Mouse (Mus musculus): Measurements from ENCODE around the gene Lrtm2. TPM values are rescaled to one million over a fixed set of nuclear protein-coding genes. Genes with fewer than 3 reads are reported as not detected.

Lrtm2 gene
- polyA plus RNA-seq, 2 experiments, result 0.09 TPM; not detected in 1

- H3K36me3 ChIP-seq (ENCODE audit: control insufficient read depth, insufficient read depth, low read length), result no peaks in the 10 kb centered on the region
- H3K9ac ChIP-seq (ENCODE audit: low read depth, low read length, severe bottlenecking), result no peak overlapping the region
- no peak for TF ChIP-seq POLR2A (IDR thresholded peaks at IDR 0.05; ENCODE audit: borderline replicate concordance, extremely low read depth, insufficient read depth, insufficient read length)
- no peak overlapping the region for H3K27ac ChIP-seq (replicated peaks; ENCODE audit: low read depth, low read length)
- ATAC-seq (ENCODE audit: low FRiP score, low read depth) (no peak), DNase-seq (ENCODE audit: low spot score) (no peak)
- no peaks in the 10 kb centered on the region for H3K27me3 ChIP-seq (ENCODE audit: control insufficient read depth, insufficient read depth, low read length)
- WGBS, result 40% methylated on average over 10 of the region's 11 CpGs
- H3K9me3 ChIP-seq (ENCODE audit: control insufficient read depth, low read length), result no peaks in the 10 kb centered on the region
- no peak overlapping the region for H3K4me2 ChIP-seq (replicated peaks; ENCODE audit: low read depth, low read length, severe bottlenecking)
- H3K4me3 ChIP-seq (replicated peaks; ENCODE audit: low read length), result no peak overlapping the region
- no peaks in the 10 kb centered on the region for H3K4me1 ChIP-seq (ENCODE audit: control insufficient read depth, insufficient read depth, low read length)
These were observed 7.8 kb upstream of the Lrtm2 start for GRCm38 (mm10) chr6:119338121-119338912.

- Histone ChIP-seq H3K27me3 (ENCODE audit: control insufficient read depth, insufficient read depth, low read length) (peaks cover 3% of the 10 kb centered on the region; the same call in 1 of the 2 replicates), H3K36me3 (ENCODE audit: control insufficient read depth, insufficient read depth, low read length) (no peaks in the 10 kb centered on the region), H3K4me1 (ENCODE audit: control insufficient read depth, insufficient read depth, low read length) (no peaks in the 10 kb centered on the region), H3K9me3 (ENCODE audit: control insufficient read depth, low read length) (no peaks in the 10 kb centered on the region), H3K9ac (ENCODE audit: low read depth, low read length, severe bottlenecking) (no peak overlapping the region), H3K4me2 (replicated peaks; ENCODE audit: low read depth, low read length, severe bottlenecking) (no peak overlapping the region), H3K27ac (replicated peaks; ENCODE audit: low read depth, low read length) (no peak overlapping the region), H3K4me3 (replicated peaks; ENCODE audit: low read length) (no peak overlapping the region)
- DNase-seq (ENCODE audit: low spot score) (no peak), ATAC-seq (ENCODE audit: low FRiP score, low read depth) (no peak)
- WGBS, result 68% methylated on average over 3 of the region's 3 CpGs
- no peak for TF ChIP-seq POLR2A (IDR thresholded peaks at IDR 0.05; ENCODE audit: borderline replicate concordance, extremely low read depth, insufficient read depth, insufficient read length)
These were observed 6.7 kb upstream of the Lrtm2 start for GRCm38 (mm10) chr6:119337287-119337686.

GRCm38 (mm10) chr6:119336124-119336523, 5.6 kb upstream of the Lrtm2 start:
- Histone ChIP-seq H3K27ac (replicated peaks; ENCODE audit: low read depth, low read length) (no peak overlapping the region), H3K4me3 (replicated peaks; ENCODE audit: low read length) (no peak overlapping the region), H3K9ac (ENCODE audit: low read depth, low read length, severe bottlenecking) (no peak overlapping the region), H3K36me3 (ENCODE audit: control insufficient read depth, insufficient read depth, low read length) (no peaks in the 10 kb centered on the region), H3K4me1 (ENCODE audit: control insufficient read depth, insufficient read depth, low read length) (no peaks in the 10 kb centered on the region), H3K27me3 (ENCODE audit: control insufficient read depth, insufficient read depth, low read length) (peaks cover 8% of the 10 kb centered on the region; the same call in 1 of the 2 replicates), H3K4me2 (replicated peaks; ENCODE audit: low read depth, low read length, severe bottlenecking) (no peak overlapping the region), H3K9me3 (ENCODE audit: control insufficient read depth, low read length) (no peaks in the 10 kb centered on the region)
- ATAC-seq (ENCODE audit: low FRiP score, low read depth) (no peak), DNase-seq (ENCODE audit: low spot score) (no peak)
- no peak for TF ChIP-seq POLR2A (IDR thresholded peaks at IDR 0.05; ENCODE audit: borderline replicate concordance, extremely low read depth, insufficient read depth, insufficient read length)
- WGBS, result 86% methylated on average over 7 of the region's 7 CpGs

GRCm38 (mm10) chr6:119333831-119334230, 3.3 kb upstream of the Lrtm2 start:
- H3K9me3 ChIP-seq (ENCODE audit: control insufficient read depth, low read length), result no peaks in the 10 kb centered on the region
- no peak overlapping the region for H3K27ac ChIP-seq (replicated peaks; ENCODE audit: low read depth, low read length)
- no peak overlapping the region for H3K4me2 ChIP-seq (replicated peaks; ENCODE audit: low read depth, low read length, severe bottlenecking)
- H3K4me3 ChIP-seq (replicated peaks; ENCODE audit: low read length), result no peak overlapping the region
- peaks cover 31% of the 10 kb centered on the region for H3K27me3 ChIP-seq (ENCODE audit: control insufficient read depth, insufficient read depth, low read length)
- DNase-seq (ENCODE audit: low spot score) (no peak), ATAC-seq (ENCODE audit: low FRiP score, low read depth) (no peak)
- H3K36me3 ChIP-seq (ENCODE audit: control insufficient read depth, insufficient read depth, low read length), result no peaks in the 10 kb centered on the region
- 32% methylated on average over 3 of the region's 3 CpGs for WGBS
- no peak for TF ChIP-seq POLR2A (IDR thresholded peaks at IDR 0.05; ENCODE audit: borderline replicate concordance, extremely low read depth, insufficient read depth, insufficient read length)
- no peak overlapping the region for H3K9ac ChIP-seq (ENCODE audit: low read depth, low read length, severe bottlenecking)
- H3K4me1 ChIP-seq (ENCODE audit: control insufficient read depth, insufficient read depth, low read length), result no peaks in the 10 kb centered on the region

- 2% methylated on average over 3 of the region's 3 CpGs for WGBS
- Histone ChIP-seq H3K4me2 (replicated peaks; ENCODE audit: low read depth, low read length, severe bottlenecking) (no peak overlapping the region), H3K4me1 (ENCODE audit: control insufficient read depth, insufficient read depth, low read length) (no peaks in the 10 kb centered on the region), H3K36me3 (ENCODE audit: control insufficient read depth, insufficient read depth, low read length) (no peaks in the 10 kb centered on the region), H3K9me3 (ENCODE audit: control insufficient read depth, low read length) (no peaks in the 10 kb centered on the region), H3K27me3 (ENCODE audit: control insufficient read depth, insufficient read depth, low read length) (peaks cover 36% of the 10 kb centered on the region), H3K4me3 (replicated peaks; ENCODE audit: low read length) (no peak overlapping the region), H3K9ac (ENCODE audit: low read depth, low read length, severe bottlenecking) (no peak overlapping the region), H3K27ac (replicated peaks; ENCODE audit: low read depth, low read length) (no peak overlapping the region)
- TF ChIP-seq POLR2A (IDR thresholded peaks at IDR 0.05; ENCODE audit: borderline replicate concordance, extremely low read depth, insufficient read depth, insufficient read length), result no peak
- ATAC-seq (ENCODE audit: low FRiP score, low read depth) (no peak), DNase-seq (ENCODE audit: low spot score) (no peak)
These were observed 2.6 kb upstream of the Lrtm2 start for GRCm38 (mm10) chr6:119333202-119333601.

Data from limb, embryonic 14.5 days (tissue).